Mouse (Mus musculus): Measurements from ENCODE around the gene Dsn1. TPM values are rescaled to one million over a fixed set of nuclear protein-coding genes. Genes with fewer than 3 reads are reported as not detected.
A peak's percentile ranks its signal among the peaks of the same experiment; 100 is the strongest.

Dsn1 gene
- polyA plus RNA-seq, 1 experiment, result not detected

GRCm38 (mm10) chr2:157010634-157011310 lies 3.8 kb upstream of the Dsn1 start:
- Histone ChIP-seq H3K27ac (ENCODE audit: insufficient read depth, low read depth, low read length) (no peak overlapping the region), H3K4me1 (ENCODE audit: control insufficient read depth, insufficient read depth, low read length) (peaks cover 16% of the 10 kb centered on the region), H3K4me3 (ENCODE audit: insufficient read depth, low read depth, low read length) (no peak overlapping the region)
- TF ChIP-seq POLR2A (IDR thresholded peaks at IDR 0.05; ENCODE audit: insufficient read depth, low read depth, low read length) (no peak), CTCF (IDR thresholded peaks at IDR 0.05; ENCODE audit: insufficient read depth, low read depth, low read length) (no peak)
- WGBS, result 42% methylated on average over 11 of the region's 11 CpGs

DNA sequence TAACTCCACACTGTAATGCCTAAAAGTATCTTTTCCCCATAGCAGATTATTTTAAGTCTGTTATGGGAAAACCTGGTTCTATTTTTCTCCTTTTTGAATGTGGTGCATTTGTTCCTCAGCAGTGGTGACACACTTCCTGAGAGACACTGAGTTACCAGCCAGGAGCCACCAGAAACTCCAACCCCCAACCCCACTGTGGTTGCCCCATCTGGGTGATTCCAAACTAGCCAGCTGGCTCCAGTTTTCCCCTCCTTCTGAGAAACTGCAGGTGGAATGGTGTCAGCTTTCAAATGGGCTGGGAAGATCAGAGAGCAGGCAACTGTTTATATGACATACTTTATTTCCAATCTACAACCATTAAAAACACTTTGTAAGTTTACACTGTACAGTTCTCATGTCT lies 3.2 kb upstream of the Dsn1 start:
- Histone ChIP-seq H3K4me3 (ENCODE audit: insufficient read depth, low read depth, low read length) (no peak overlapping the region), H3K27ac (ENCODE audit: insufficient read depth, low read depth, low read length) (no peak overlapping the region), H3K4me1 (ENCODE audit: control insufficient read depth, insufficient read depth, low read length) (peaks cover 16% of the 10 kb centered on the region)
- TF ChIP-seq CTCF (IDR thresholded peaks at IDR 0.05; ENCODE audit: insufficient read depth, low read depth, low read length) (no peak), POLR2A (IDR thresholded peaks at IDR 0.05; ENCODE audit: insufficient read depth, low read depth, low read length) (no peak)

- TF ChIP-seq POLR2A (IDR thresholded peaks at IDR 0.05; ENCODE audit: insufficient read depth, low read depth, low read length) (no peak), CTCF (IDR thresholded peaks at IDR 0.05; ENCODE audit: insufficient read depth, low read depth, low read length) (no peak)
- peaks cover 16% of the 10 kb centered on the region for H3K4me1 ChIP-seq (ENCODE audit: control insufficient read depth, insufficient read depth, low read length)
- H3K4me3 ChIP-seq (ENCODE audit: insufficient read depth, low read depth, low read length), result no peak overlapping the region
- no peak overlapping the region for H3K27ac ChIP-seq (ENCODE audit: insufficient read depth, low read depth, low read length)
Measured at GRCm38 (mm10) chr2:157008509-157008908, 1.6 kb upstream of the Dsn1 start.

DNA sequence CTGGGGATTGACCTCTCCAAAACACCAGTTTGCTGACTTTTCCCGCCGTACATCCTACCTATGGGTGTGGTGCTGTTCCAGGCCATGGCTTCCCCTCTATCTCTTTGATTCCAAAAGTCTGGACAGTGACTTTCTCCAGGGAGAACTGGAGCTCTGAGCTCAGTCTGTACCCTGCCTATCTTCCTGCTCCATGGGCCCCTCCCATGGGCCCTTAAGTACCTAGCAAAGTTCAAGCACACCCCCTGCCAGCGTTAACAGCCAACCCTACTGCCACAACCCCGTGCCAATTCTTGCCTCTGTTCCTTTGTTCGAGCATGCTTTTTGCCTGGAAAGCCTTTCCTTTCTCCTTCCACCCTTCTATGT lies 261 bp upstream of the Dsn1 start:
- Histone ChIP-seq H3K27ac (ENCODE audit: insufficient read depth, low read depth, low read length) (peak overlapping the region; percentile 31; the same call in 1 of the 2 replicates), H3K4me3 (ENCODE audit: insufficient read depth, low read depth, low read length) (peak overlapping the region; percentile 53), H3K4me1 (ENCODE audit: control insufficient read depth, insufficient read depth, low read length) (peaks cover 16% of the 10 kb centered on the region)
- 10% methylated on average over 5 of the region's 5 CpGs for WGBS
- TF ChIP-seq CTCF (IDR thresholded peaks at IDR 0.05; ENCODE audit: insufficient read depth, low read depth, low read length), result no peak
- no peak for TF ChIP-seq POLR2A (IDR thresholded peaks at IDR 0.05; ENCODE audit: insufficient read depth, low read depth, low read length)

- no peak overlapping the region for H3K4me3 ChIP-seq (ENCODE audit: insufficient read depth, low read depth, low read length)
- no peak for TF ChIP-seq CTCF (IDR thresholded peaks at IDR 0.05; ENCODE audit: insufficient read depth, low read depth, low read length)
- WGBS, result 96% methylated on average over 4 of the region's 4 CpGs
- no peak overlapping the region for H3K27ac ChIP-seq (ENCODE audit: insufficient read depth, low read depth, low read length)
- H3K4me1 ChIP-seq (ENCODE audit: control insufficient read depth, insufficient read depth, low read length), result peaks cover 8% of the 10 kb centered on the region
Measured at GRCm38 (mm10) chr2:157002321-157002720, 4.6 kb downstream of the Dsn1 start.

DNA sequence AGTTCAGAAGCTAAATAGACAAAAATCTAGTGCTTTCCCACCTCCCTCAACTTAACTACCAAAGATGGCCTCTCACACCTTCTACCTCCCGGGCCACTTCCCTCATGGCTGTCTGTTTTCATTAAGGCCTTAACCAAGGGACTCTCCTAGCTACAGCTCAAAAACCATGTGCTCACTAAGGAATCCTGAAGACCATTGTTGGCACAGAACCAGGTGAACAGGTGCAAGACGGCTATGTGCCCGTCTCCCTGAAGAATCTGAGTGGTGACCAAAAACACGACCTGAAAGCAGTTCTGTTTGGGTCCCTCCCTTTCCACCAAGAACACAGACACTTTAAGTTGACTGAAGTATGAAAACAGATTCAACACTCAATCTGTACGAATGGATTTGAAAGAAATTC lies 8.7 kb downstream of the Dsn1 start:
- H3K27ac ChIP-seq (ENCODE audit: insufficient read depth, low read depth, low read length), result no peak overlapping the region
- TF ChIP-seq CTCF (IDR thresholded peaks at IDR 0.05; ENCODE audit: insufficient read depth, low read depth, low read length), result no peak
- TF ChIP-seq POLR2A (IDR thresholded peaks at IDR 0.05; ENCODE audit: insufficient read depth, low read depth, low read length), result no peak
- peaks cover 2% of the 10 kb centered on the region; the same call in 1 of the 2 replicates for H3K4me1 ChIP-seq (ENCODE audit: control insufficient read depth, insufficient read depth, low read length)
- WGBS, result 94% methylated on average over 5 of the region's 5 CpGs
- no peak overlapping the region for H3K4me3 ChIP-seq (ENCODE audit: insufficient read depth, low read depth, low read length)

GRCm38 (mm10) chr2:156996576-156996975 lies 10.4 kb downstream of the Dsn1 start:
- WGBS, result 55% methylated on average over 6 of the region's 6 CpGs
- peaks cover 2% of the 10 kb centered on the region; the same call in 1 of the 2 replicates for H3K4me1 ChIP-seq (ENCODE audit: control insufficient read depth, insufficient read depth, low read length)
- H3K27ac ChIP-seq (ENCODE audit: insufficient read depth, low read depth, low read length), result no peak overlapping the region
- TF ChIP-seq POLR2A (IDR thresholded peaks at IDR 0.05; ENCODE audit: insufficient read depth, low read depth, low read length) (no peak), CTCF (IDR thresholded peaks at IDR 0.05; ENCODE audit: insufficient read depth, low read depth, low read length) (no peak)
- no peak overlapping the region for H3K4me3 ChIP-seq (ENCODE audit: insufficient read depth, low read depth, low read length)

DNA sequence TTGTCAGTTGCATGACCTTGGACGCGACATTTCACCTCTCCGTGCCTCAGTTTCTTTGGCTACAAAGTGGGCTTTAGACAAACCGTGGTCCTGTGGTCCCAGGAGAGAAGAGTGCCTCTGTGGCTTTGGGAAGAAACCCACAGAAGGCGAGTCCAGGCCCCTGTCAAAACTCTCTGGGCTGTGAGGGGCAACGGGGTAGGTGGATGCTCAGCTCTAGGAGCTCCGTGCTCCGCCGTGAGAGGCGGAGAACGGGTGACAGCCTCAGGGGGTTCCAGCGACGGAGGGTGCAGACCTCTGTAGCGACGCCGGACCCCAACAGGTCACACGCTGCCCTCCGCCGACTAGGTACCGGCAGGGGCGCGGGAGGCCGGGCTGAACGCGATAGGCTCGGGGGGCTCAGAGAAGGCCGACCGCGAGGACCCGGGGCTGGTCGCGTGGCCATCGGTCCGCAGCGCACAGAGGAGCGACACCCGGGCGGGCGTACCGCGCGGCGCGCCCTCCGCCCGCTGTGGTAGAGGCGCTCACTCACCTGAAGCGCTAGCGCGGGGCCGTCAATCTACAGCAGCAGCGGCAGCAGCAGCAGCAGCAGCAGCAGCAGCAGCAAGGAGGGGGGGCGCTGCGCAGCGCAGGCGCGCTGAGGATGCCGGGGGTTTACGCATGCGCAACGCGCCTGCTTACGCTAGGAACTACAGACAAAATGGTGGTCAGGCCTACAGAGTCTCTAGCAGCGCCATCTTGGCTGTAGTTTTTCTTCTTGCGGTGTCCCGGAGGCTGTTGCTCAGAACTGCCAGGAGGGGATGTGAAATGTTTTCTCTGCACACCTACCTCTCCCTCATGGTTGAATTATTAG lies 15.3 kb downstream of the Dsn1 start, which contains the start of gene Ndrg3:
TSS of gene Ndrg3 (minus strand) at position 587 of the 850 bp plus-strand sequence.
- Histone ChIP-seq H3K4me1 (ENCODE audit: control insufficient read depth, insufficient read depth, low read length) (peaks cover under 1% of the 10 kb centered on the region; the same call in 1 of the 2 replicates), H3K4me3 (ENCODE audit: insufficient read depth, low read depth, low read length) (peak within 1 kb of the TSS; percentile 85), H3K27ac (ENCODE audit: insufficient read depth, low read depth, low read length) (peak within 1 kb of the TSS; percentile 57)
- no peak for TF ChIP-seq CTCF (IDR thresholded peaks at IDR 0.05; ENCODE audit: insufficient read depth, low read depth, low read length)
- TF ChIP-seq POLR2A (IDR thresholded peaks at IDR 0.05; ENCODE audit: insufficient read depth, low read depth, low read length), result peak; percentile 58
- under 1% methylated on average over 66 of the region's 66 CpGs for WGBS

- WGBS, result 5% methylated on average over 16 of the region's 16 CpGs
- H3K4me1 ChIP-seq (ENCODE audit: control insufficient read depth, insufficient read depth, low read length), result no peaks in the 10 kb centered on the region
- H3K4me3 ChIP-seq (ENCODE audit: insufficient read depth, low read depth, low read length), result peak overlapping the region; percentile 85
- TF ChIP-seq CTCF (IDR thresholded peaks at IDR 0.05; ENCODE audit: insufficient read depth, low read depth, low read length), result no peak
- TF ChIP-seq POLR2A (IDR thresholded peaks at IDR 0.05; ENCODE audit: insufficient read depth, low read depth, low read length), result no peak
- H3K27ac ChIP-seq (ENCODE audit: insufficient read depth, low read depth, low read length), result no peak overlapping the region
Measured at GRCm38 (mm10) chr2:156990727-156991431, 16.1 kb downstream of the Dsn1 start.

All from olfactory bulb, adult 2 months (tissue).